ENCODE assay signal across 17 mouse cellular contexts in genomic region chr8:92216176-92216575, GRCm38 (mm10).
"Had no signal": no experiment of that assay in that cellular context is flagged by ENCODE, and none has a peak within 500 bp of the region (broad histone marks: within the 10 kb centered on the region; RNA-seq: fewer than 3 reads in every experiment).

No protein-coding gene starts in this region.

- H3K36me3 ChIP-seq: kidney, embryonic 15.5 days; limb, embryonic 13.5 days; neural tube, embryonic 15.5 days had no signal

- H3K9me3 ChIP-seq: kidney, embryonic 15.5 days; limb, embryonic 13.5 days; neural tube, embryonic 15.5 days had no signal

- H3K4me1 ChIP-seq: kidney, embryonic 15.5 days; neural tube, embryonic 15.5 days had no signal

- H3K4me3 ChIP-seq: kidney, embryonic 15.5 days; limb, embryonic 13.5 days; myocyte; neural tube, embryonic 15.5 days had no signal

- H3K4me2 ChIP-seq: kidney, embryonic 15.5 days; limb, embryonic 13.5 days; neural tube, embryonic 15.5 days had no signal

- H3K27ac ChIP-seq: kidney, embryonic 15.5 days; limb, embryonic 13.5 days; liver, embryonic 14.5 days; neural tube, embryonic 15.5 days had no signal

- DNase-seq: kidney, adult 2 months; kidney, postnatal 36 days; layer of hippocampus, adult 9-11 months; layer of hippocampus, postnatal 36 days; left cerebral cortex, postnatal 4 days; lung, adult 18-20 months; lung, postnatal 10 days; midbrain, embryonic 14.5 days; right cerebral cortex, postnatal 4 days; spleen, adult 18-20 months; thymus, adult 18-20 months; thymus, postnatal 36 days had no signal

- H3K9ac ChIP-seq: kidney, embryonic 15.5 days; limb, embryonic 13.5 days; liver, embryonic 14.5 days; neural tube, embryonic 15.5 days had no signal
